Mouse (Mus musculus): ENCODE results near the gene Mybpc2. TPM values are rescaled to one million over a fixed set of nuclear protein-coding genes. Genes with fewer than 3 reads are reported as not detected.

Mybpc2 gene
- polyA plus RNA-seq, 1 experiment from 2014 or later: 1.2 TPM

GRCm38 (mm10) chr7:44482836-44483435 is 41.5 kb downstream of the Mybpc2 start:
- 38% methylated on average over 3 of the region's 3 CpGs for WGBS
- Histone ChIP-seq H3K9ac (peak overlapping the region; percentile 77), H3K4me2 (peak overlapping the region; percentile 77), H3K27me3 (replicated peaks) (peaks cover 18% of the 10 kb centered on the region), H3K4me1 (replicated peaks) (peaks cover 42% of the 10 kb centered on the region), H3K36me3 (peaks cover 15% of the 10 kb centered on the region), H3K4me3 (peak overlapping the region; percentile 35), H3K9me3 (replicated peaks) (no peaks in the 10 kb centered on the region), H3K27ac (ENCODE audit: poor library complexity, severe bottlenecking) (peak overlapping the region; percentile 84)
- peak; percentile 83 for ATAC-seq (ENCODE audit: insufficient number of reproducible peaks, low FRiP score)

GRCm38 (mm10) chr7:44475046-44475614 is 49.3 kb downstream of the Mybpc2 start:
- Histone ChIP-seq H3K9me3 (replicated peaks) (no peaks in the 10 kb centered on the region), H3K27ac (ENCODE audit: poor library complexity, severe bottlenecking) (peak overlapping the region; percentile 100), H3K4me3 (peak overlapping the region; percentile 63), H3K36me3 (peaks cover 4% of the 10 kb centered on the region; the same call in 1 of the 2 replicates), H3K4me2 (peak overlapping the region; percentile 91), H3K4me1 (replicated peaks) (peaks cover 58% of the 10 kb centered on the region), H3K27me3 (replicated peaks) (peaks cover 14% of the 10 kb centered on the region), H3K9ac (peak overlapping the region; percentile 95)
- 19% methylated on average over 5 of the region's 5 CpGs for WGBS
- ATAC-seq (ENCODE audit: insufficient number of reproducible peaks, low FRiP score): no peak

DNA sequence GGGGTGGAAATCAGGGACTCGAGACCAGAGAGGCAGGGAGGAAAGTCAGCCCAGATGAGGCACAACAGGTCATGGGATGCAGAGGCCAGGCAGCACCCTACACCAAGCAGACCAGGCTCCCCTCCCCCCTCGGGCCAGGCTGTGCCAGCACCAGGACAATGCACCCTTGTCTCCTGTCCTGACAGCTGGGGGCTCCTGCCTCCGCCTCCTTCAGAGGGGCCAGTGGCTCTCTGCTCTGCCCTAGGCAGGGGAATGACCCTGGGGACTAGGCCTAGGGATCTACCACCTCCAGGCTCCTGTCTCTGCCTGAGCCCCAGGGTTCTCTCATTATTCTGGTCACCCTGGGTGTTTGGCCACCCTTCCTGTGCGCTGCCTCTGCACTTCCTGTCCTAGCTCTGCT is 50.0 kb downstream of the Mybpc2 start:
- Histone ChIP-seq H3K9me3 (replicated peaks) (no peaks in the 10 kb centered on the region), H3K9ac (peak overlapping the region; percentile 95), H3K4me1 (replicated peaks) (peaks cover 60% of the 10 kb centered on the region), H3K27me3 (replicated peaks) (peaks cover 6% of the 10 kb centered on the region), H3K4me3 (peak overlapping the region; percentile 63), H3K4me2 (peak overlapping the region; percentile 91), H3K36me3 (peaks cover 5% of the 10 kb centered on the region; the same call in 1 of the 2 replicates), H3K27ac (ENCODE audit: poor library complexity, severe bottlenecking) (peak overlapping the region; percentile 100)
- 0 out of 2 replicates have a peak, but pooled peaks have one; percentile 7 for ATAC-seq (ENCODE audit: insufficient number of reproducible peaks, low FRiP score)
- 12% methylated on average over 4 of the region's 4 CpGs for WGBS

DNA sequence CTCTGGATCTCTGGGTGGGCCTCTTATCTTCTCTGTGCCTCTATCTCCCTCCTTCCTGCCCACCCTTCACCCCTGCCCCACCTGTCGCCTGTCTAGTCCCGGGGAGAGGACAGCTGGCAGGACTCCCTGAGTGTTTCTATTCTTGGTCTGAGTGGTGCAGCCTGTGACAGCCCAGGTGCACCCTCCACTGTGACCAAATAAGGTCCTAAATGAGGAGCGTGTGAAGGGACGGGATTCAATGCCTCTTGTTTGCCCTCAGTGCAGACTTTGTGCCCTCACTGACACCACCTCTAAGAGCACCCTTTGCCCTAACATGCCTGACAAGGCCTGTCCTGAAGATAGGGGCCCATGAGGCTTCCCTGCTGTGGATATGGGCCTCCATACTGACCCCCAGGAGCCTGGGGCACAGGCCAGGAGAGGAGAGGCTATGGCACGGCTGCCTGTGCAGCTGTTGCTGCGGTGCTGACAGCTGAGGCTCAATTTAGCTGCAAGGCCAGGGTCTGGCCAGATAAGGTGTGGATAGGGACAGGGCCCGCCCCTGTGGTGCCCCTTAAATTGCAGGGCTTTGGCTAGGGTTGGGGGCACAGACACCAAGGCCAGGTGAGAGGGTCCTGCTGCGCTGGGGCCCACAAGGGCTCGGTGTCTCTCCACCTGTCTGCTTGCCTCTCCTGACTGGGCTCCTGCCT is 51.4 kb downstream of the Mybpc2 start:
- peak overlapping the region; percentile 95 for H3K9ac ChIP-seq
- 14% methylated on average over 9 of the region's 9 CpGs for WGBS

DNA sequence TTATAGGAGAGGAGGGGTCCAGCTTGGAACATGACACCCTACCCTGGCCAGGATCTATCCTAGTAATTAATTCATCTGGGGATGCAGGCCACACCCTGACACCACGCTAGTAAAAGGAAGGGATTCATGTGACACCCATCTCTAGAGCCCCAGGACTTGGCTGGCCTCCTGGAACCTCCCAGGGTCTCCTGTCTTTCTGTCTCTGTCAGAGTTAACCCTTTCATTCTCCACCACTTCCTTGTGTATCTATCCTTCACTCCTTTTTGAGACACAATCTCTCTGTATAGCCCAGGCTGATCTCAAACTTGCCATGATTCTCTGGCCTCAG is 51.9 kb downstream of the Mybpc2 start:
- peak overlapping the region; percentile 63 for H3K4me3 ChIP-seq

More for the DNA sequence above, 51.4 kb downstream of the Mybpc2 start:
- Histone ChIP-seq H3K9me3 (replicated peaks) (no peaks in the 10 kb centered on the region), H3K36me3 (peaks cover 6% of the 10 kb centered on the region; the same call in 1 of the 2 replicates), H3K27me3 (replicated peaks) (peaks cover under 1% of the 10 kb centered on the region), H3K4me3 (peak overlapping the region; percentile 63), H3K4me2 (peak overlapping the region; percentile 91), H3K4me1 (replicated peaks) (peaks cover 66% of the 10 kb centered on the region), H3K27ac (ENCODE audit: poor library complexity, severe bottlenecking) (peak overlapping the region; percentile 100)
- peak; percentile 80 for ATAC-seq (ENCODE audit: insufficient number of reproducible peaks, low FRiP score)

DNA sequence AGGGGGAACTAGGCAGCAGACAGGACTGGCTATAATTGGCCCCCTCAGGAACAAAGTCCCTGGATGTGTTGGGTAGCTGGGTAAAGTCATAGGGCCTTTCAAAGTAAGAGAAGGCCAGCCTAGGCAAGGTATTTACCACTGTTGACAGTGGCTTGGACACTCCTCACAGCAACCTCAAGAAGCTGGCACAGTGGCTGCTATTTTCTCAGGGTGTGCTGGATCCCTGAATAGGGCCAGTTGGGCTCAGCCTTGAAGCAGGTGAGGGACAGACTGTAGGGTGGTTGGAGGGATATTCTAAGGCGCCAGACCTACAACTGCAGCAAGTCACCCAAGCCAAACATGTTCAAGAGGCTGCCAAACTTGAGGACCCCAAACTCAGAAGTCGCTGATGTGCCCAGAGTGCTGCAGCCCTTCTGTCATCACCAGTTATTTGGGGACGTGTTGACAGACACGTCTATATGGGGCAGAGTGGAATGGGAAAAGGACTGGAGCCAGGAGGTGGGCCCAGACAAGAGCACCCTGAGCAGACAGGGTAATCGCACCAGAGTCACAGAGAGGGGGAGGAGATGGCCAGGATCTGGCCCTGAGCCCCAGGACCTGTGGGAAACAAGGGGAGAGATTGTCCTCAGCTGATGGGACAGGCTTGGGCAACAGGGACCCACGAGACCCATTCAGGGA is 52.4 kb downstream of the Mybpc2 start:
- Histone ChIP-seq H3K36me3 (peaks cover 6% of the 10 kb centered on the region; the same call in 1 of the 2 replicates), H3K9me3 (replicated peaks) (no peaks in the 10 kb centered on the region), H3K4me3 (peak overlapping the region; percentile 63), H3K27ac (ENCODE audit: poor library complexity, severe bottlenecking) (peak overlapping the region; percentile 100), H3K4me2 (peak overlapping the region; percentile 91), H3K27me3 (replicated peaks) (no peaks in the 10 kb centered on the region), H3K4me1 (replicated peaks) (peaks cover 71% of the 10 kb centered on the region), H3K9ac (peak overlapping the region; percentile 60)
- peak; percentile 40 for ATAC-seq (ENCODE audit: insufficient number of reproducible peaks, low FRiP score)
- 12% methylated on average over 6 of the region's 6 CpGs for WGBS

More for the DNA sequence above, 51.9 kb downstream of the Mybpc2 start:
- Histone ChIP-seq H3K9ac (peak overlapping the region; percentile 32), H3K36me3 (peaks cover 6% of the 10 kb centered on the region; the same call in 1 of the 2 replicates), H3K4me2 (peak overlapping the region; percentile 91), H3K9me3 (replicated peaks) (no peaks in the 10 kb centered on the region), H3K4me1 (replicated peaks) (peaks cover 66% of the 10 kb centered on the region), H3K27ac (ENCODE audit: poor library complexity, severe bottlenecking) (peak overlapping the region; percentile 100), H3K27me3 (replicated peaks) (no peaks in the 10 kb centered on the region)
- WGBS: 27% methylated on average over 1 of the region's 1 CpGs
- no peak for ATAC-seq (ENCODE audit: insufficient number of reproducible peaks, low FRiP score)

DNA sequence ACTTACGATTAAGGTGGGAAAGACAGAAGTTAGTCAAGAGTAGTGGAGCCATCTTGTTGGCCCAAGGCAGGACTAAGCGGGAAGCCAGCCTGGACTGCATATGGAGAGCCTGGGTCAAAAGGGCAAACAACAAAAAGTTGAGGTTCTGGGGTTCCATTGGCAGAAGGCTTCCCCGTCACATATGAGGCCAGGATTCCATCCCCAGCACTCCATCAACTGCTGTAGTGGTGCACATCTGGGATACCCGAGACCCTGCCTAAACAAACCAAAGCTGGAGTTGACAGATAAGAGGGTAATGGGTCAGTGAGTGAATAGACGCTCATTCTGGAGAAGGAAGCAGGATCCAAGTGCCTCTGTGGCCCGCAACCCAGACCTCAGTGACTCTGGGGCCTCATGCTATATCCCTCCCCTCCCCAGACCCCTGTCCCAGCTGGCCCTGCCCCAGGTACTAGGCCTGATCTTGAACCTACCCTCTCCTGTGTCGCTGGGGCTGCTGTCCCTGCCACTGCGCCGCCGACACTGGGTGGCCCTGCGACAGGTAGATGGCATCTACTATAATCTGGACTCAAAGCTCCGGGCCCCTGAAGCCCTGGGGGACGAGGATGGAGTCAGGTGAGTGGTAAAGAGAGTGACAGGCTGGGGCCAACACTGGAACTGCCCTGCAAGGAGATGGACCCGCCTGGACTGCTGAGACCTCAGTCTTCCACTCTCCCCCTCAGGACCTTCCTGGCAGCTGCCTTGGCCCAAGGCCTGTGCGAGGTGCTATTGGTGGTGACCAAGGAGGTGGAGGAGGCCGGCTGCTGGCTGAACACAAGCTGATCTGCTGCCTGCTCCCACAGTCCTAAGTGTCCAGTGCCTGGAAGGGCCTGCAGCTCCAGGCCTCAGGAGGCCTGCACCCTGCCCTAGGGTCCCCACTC is 53.5 kb downstream of the Mybpc2 start:
- Histone ChIP-seq H3K36me3 (peaks cover 6% of the 10 kb centered on the region; the same call in 1 of the 2 replicates), H3K4me3 (no peak overlapping the region), H3K27me3 (replicated peaks) (no peaks in the 10 kb centered on the region), H3K4me1 (replicated peaks) (peaks cover 76% of the 10 kb centered on the region), H3K27ac (ENCODE audit: poor library complexity, severe bottlenecking) (peak overlapping the region; percentile 100), H3K4me2 (peak overlapping the region; percentile 91), H3K9ac (peak overlapping the region; percentile 60), H3K9me3 (replicated peaks) (no peaks in the 10 kb centered on the region)
- 62% methylated on average over 16 of the region's 16 CpGs for WGBS
- no peak for ATAC-seq (ENCODE audit: insufficient number of reproducible peaks, low FRiP score)

DNA sequence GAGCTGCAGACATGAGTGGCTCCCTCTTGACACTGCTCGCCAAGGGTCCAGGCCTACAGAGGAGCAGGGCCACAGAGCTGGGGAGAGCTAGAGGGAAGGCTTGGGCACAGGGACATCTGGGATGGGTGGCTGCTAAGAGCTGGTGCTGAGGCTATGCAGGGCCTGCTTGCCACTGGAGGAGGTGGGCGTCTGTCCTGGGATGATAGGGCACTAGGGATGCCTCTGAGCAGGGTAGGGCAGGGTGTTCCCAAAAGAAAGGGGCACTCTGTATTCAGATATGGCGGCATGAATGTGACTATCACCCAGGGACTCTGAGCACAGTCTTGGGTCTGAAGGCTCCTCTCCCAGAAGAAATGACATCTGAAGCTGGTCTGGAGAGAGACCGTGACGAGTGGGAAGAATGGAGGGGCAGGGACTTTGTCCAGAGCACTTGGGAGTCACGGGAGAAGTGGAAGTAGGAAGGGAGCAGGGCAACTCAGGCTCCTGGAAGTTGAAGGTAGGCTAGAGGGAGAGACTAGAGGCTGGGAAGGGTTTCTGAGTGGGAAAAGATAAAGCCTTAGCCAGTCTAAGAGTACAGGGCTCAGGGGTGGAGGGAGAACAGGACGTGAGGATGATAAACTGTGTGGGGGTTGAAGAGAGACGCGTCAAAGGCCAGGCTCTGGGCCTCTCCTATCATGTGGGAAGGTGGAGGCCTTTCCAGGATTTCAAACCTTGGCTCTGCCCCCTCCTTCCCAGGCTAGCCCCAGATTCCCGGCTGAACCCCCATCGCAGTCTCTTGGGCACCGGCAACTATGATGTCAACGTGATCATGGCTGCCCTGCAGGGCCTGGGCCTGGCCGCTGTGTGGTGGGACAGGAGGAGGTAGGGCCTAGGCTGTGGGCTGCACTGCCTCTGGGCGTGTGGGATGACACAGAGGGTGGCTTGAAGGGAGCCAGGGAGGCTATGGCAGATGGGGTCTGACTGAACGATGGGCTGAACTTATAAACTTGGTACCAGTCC is 54.5 kb downstream of the Mybpc2 start:
- H3K9ac ChIP-seq: peak overlapping the region; percentile 81
- 51% methylated on average over 16 of the region's 16 CpGs for WGBS
- H3K4me1 ChIP-seq (replicated peaks): peaks cover 75% of the 10 kb centered on the region
- H3K27ac ChIP-seq (ENCODE audit: poor library complexity, severe bottlenecking): peak overlapping the region; percentile 100
- H3K4me3 ChIP-seq: peak overlapping the region; percentile 64; the same call in 1 of the 2 replicates
- H3K4me2 ChIP-seq: peak overlapping the region; percentile 91
- H3K27me3 ChIP-seq (replicated peaks): no peaks in the 10 kb centered on the region; the same call in 1 of the 2 replicates
- H3K9me3 ChIP-seq (replicated peaks): no peaks in the 10 kb centered on the region
- ATAC-seq (ENCODE audit: insufficient number of reproducible peaks, low FRiP score): no peak
- peaks cover 6% of the 10 kb centered on the region; the same call in 1 of the 2 replicates for H3K36me3 ChIP-seq

GRCm38 (mm10) chr7:44468644-44469285 is 55.7 kb downstream of the Mybpc2 start:
- Histone ChIP-seq H3K4me3 (peak overlapping the region; percentile 64), H3K36me3 (peaks cover 6% of the 10 kb centered on the region; the same call in 1 of the 2 replicates), H3K9ac (peak overlapping the region; percentile 81), H3K4me1 (replicated peaks) (peaks cover 79% of the 10 kb centered on the region), H3K27ac (ENCODE audit: poor library complexity, severe bottlenecking) (peak overlapping the region; percentile 100), H3K27me3 (replicated peaks) (peaks cover 10% of the 10 kb centered on the region), H3K4me2 (peak overlapping the region; percentile 91), H3K9me3 (replicated peaks) (no peaks in the 10 kb centered on the region)
- ATAC-seq (ENCODE audit: insufficient number of reproducible peaks, low FRiP score): no peak
- 30% methylated on average over 15 of the region's 15 CpGs for WGBS

All from heart, embryonic 12.5 days (tissue).